Comparison of ENCODE assay signal across 32 mouse cellular contexts in the genomic region with DNA sequence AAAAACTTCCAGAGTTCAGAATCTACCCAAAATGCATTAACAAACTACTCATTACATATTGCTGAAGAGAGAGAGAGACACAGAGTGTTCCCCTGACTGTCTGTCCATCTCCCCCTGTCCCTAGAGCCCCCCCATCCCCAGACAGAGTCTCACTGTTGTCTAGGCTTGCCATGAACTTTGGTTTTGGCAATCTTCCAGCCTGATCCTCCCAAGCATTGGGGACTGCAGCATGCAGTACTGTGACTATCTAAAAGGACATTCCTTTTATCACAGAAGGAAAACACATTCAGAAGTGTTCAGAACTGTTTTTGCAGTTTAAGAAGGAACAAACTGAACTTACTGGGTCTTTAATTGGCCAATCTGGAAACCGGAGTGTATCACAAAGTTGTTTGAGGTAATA.
DNase-seq lines count a peak whose midpoint lies in the region; ATAC-seq and TF ChIP-seq lines count a peak whose summit lies in the region.
"Had no signal": no experiment of that assay in that cellular context is flagged by ENCODE, and none has a peak within 500 bp of the region (broad histone marks: within the 10 kb centered on the region; RNA-seq: fewer than 3 reads in every experiment).

No protein-coding gene starts in this region.

- no peak overlapping the region for H3K4me3 ChIP-seq in cerebellum, adult 2 months (replicated peaks; ENCODE audit: insufficient read depth, low read depth, low read length)
- no peak overlapping the region for H3K4me3 ChIP-seq in left cerebral cortex, adult 2 months
- no peak overlapping the region for H3K4me3 ChIP-seq in stomach, embryonic 16.5 days (replicated peaks; ENCODE audit: low read length)
- no peak overlapping the region for H3K4me3 ChIP-seq in stomach, postnatal 0 days (ENCODE audit: low read depth, low read length)
- H3K4me3 ChIP-seq: embryonic facial prominence, embryonic 12.5 days; heart, embryonic 10.5 days; heart, embryonic 15.5 days; limb, embryonic 12.5 days; liver, embryonic 15.5 days; lung, embryonic 15.5 days; megakaryocyte, embryonic 14.5 days; myocyte had no signal

- peaks cover 11% of the 10 kb centered on the region for H3K36me3 ChIP-seq in stomach, embryonic 16.5 days (ENCODE audit: control insufficient read depth, insufficient read depth, low read length)
- peaks cover 18% of the 10 kb centered on the region; the same call in 1 of the 2 replicates for H3K36me3 ChIP-seq in stomach, postnatal 0 days (ENCODE audit: control insufficient read depth, insufficient read depth, low read length)

- ATAC-seq in stomach, embryonic 16.5 days (ENCODE audit: insufficient read depth, low FRiP score), result peak; percentile 37; the same call in 1 of the 2 replicates
- no peak for ATAC-seq in stomach, postnatal 0 days (ENCODE audit: low FRiP score, low TSS enrichment)
- ATAC-seq: forebrain, embryonic 14.5 days; inflammation-experienced regulatory T-cells, adult 6 months; midbrain, embryonic 16.5 days; Patski had no signal

- no peak overlapping the region for H3K9ac ChIP-seq in stomach, embryonic 16.5 days (ENCODE audit: low read length)
- H3K9ac ChIP-seq in stomach, postnatal 0 days (ENCODE audit: low read length), result no peak overlapping the region
- H3K9ac ChIP-seq: embryonic facial prominence, embryonic 12.5 days; heart, embryonic 15.5 days; hindbrain, embryonic 14.5 days; limb, embryonic 12.5 days; liver, embryonic 15.5 days; lung, embryonic 15.5 days had no signal

- no peak overlapping the region for H3K4me2 ChIP-seq in stomach, embryonic 16.5 days (ENCODE audit: low read depth, low read length)
- no peak overlapping the region for H3K4me2 ChIP-seq in stomach, postnatal 0 days (replicated peaks; ENCODE audit: low read depth)
- H3K4me2 ChIP-seq: embryonic facial prominence, embryonic 12.5 days; heart, embryonic 15.5 days; hindbrain, embryonic 14.5 days; limb, embryonic 12.5 days; liver, embryonic 15.5 days; lung, embryonic 15.5 days had no signal

- peak; percentile 16 for DNase-seq in cerebellum, postnatal 10 days
- DNase-seq in cerebellum, adult 2 months, result no peak
- DNase-seq in left cerebral cortex, postnatal 4 days, result peak; percentile 8
- DNase-seq in left cerebral cortex, adult 2 months (ENCODE audit: extremely low spot score in 1 of 2, low spot score in 2 of 2), result no peak
- DNase-seq in stomach, postnatal 0 days (ENCODE audit: low spot score), result no peak
- DNase-seq in testis, postnatal 14 days (ENCODE audit: low spot score), result peak; percentile 59
- DNase-seq in thymus, adult 18-20 months, result no peak
- DNase-seq: adrenal gland, postnatal 36 days; cerebellum, adult 9-10 months; embryo, embryonic 11 days; heart, postnatal 4 days; kidney, adult 11 months; kidney, postnatal 14 days; layer of hippocampus, adult 9-11 months; right cerebral cortex, postnatal 25 days; spleen, adult 18-20 months; thymus, postnatal 25 days had no signal

- H3K9me3 ChIP-seq in stomach, embryonic 16.5 days (replicated peaks; ENCODE audit: control insufficient read depth, low read length), result no peaks in the 10 kb centered on the region
- H3K9me3 ChIP-seq in stomach, postnatal 0 days (ENCODE audit: control insufficient read depth, low read length), result no peaks in the 10 kb centered on the region
- H3K9me3 ChIP-seq: embryonic facial prominence, embryonic 12.5 days; G1E; heart, embryonic 10.5 days; heart, embryonic 15.5 days; limb, embryonic 12.5 days; liver, embryonic 15.5 days; lung, embryonic 15.5 days; megakaryocyte, embryonic 14.5 days had no signal

- H3K4me1 ChIP-seq in cerebellum, adult 2 months (ENCODE audit: control insufficient read depth, insufficient read depth, low read length), result no peaks in the 10 kb centered on the region
- H3K4me1 ChIP-seq in stomach, embryonic 16.5 days (ENCODE audit: control insufficient read depth, insufficient read depth, low read length), result no peaks in the 10 kb centered on the region
- no peaks in the 10 kb centered on the region for H3K4me1 ChIP-seq in stomach, postnatal 0 days (replicated peaks; ENCODE audit: control insufficient read depth, insufficient read depth)
- H3K4me1 ChIP-seq: embryonic facial prominence, embryonic 12.5 days; heart, embryonic 10.5 days; limb, embryonic 12.5 days; liver, embryonic 15.5 days; lung, embryonic 15.5 days; megakaryocyte, embryonic 14.5 days had no signal

- TF ChIP-seq CTCF in cerebellum, adult 2 months (IDR thresholded peaks at IDR 0.05; ENCODE audit: borderline replicate concordance, insufficient read depth, low read depth, low read length), result no peak
- no peak for TF ChIP-seq CTCF in left cerebral cortex, adult 2 months (IDR thresholded peaks at IDR 0.05)
- TF ChIP-seq CTCF in stomach, postnatal 0 days (IDR thresholded peaks at IDR 0.05; ENCODE audit: low read depth), result no peak

- no peak overlapping the region for H3K27ac ChIP-seq in cerebellum, adult 2 months (ENCODE audit: insufficient read depth, low read length)
- no peak overlapping the region for H3K27ac ChIP-seq in left cerebral cortex, adult 2 months
- H3K27ac ChIP-seq in stomach, embryonic 16.5 days (ENCODE audit: low read length), result no peak overlapping the region
- H3K27ac ChIP-seq in stomach, postnatal 0 days (replicated peaks), result no peak overlapping the region
- H3K27ac ChIP-seq: embryonic facial prominence, embryonic 12.5 days; heart, embryonic 10.5 days; heart, embryonic 15.5 days; hindbrain, embryonic 14.5 days; limb, embryonic 12.5 days; liver, embryonic 15.5 days; lung, embryonic 15.5 days had no signal

- no peak for TF ChIP-seq POLR2A in cerebellum, adult 2 months (IDR thresholded peaks at IDR 0.05; ENCODE audit: borderline replicate concordance, insufficient read depth, low read length)

- H3K27me3 ChIP-seq in cerebellum, adult 2 months (ENCODE audit: control insufficient read depth, insufficient read depth, low read length), result no peaks in the 10 kb centered on the region
- no peaks in the 10 kb centered on the region for H3K27me3 ChIP-seq in stomach, embryonic 16.5 days (ENCODE audit: control insufficient read depth, insufficient read depth, low read length)
- no peaks in the 10 kb centered on the region for H3K27me3 ChIP-seq in stomach, postnatal 0 days (ENCODE audit: control insufficient read depth, insufficient read depth, low read length)
- H3K27me3 ChIP-seq: embryonic facial prominence, embryonic 12.5 days; heart, embryonic 15.5 days; limb, embryonic 12.5 days; liver, embryonic 15.5 days; lung, embryonic 15.5 days; megakaryocyte, embryonic 14.5 days; Patski had no signal

- intact Hi-C loops in left cerebral cortex, postnatal 4 days (cut with DNase I), result no loop called here
- intact Hi-C loops in left cerebral cortex, adult 2 months (cut with DNase I), result no loop called here

- WGBS in cerebellum, adult 2 months, result 91% methylated on average over 1 of the region's 1 CpGs
- 90% methylated on average over 1 of the region's 1 CpGs for WGBS in stomach, embryonic 16.5 days
- 87% methylated on average over 1 of the region's 1 CpGs for WGBS in stomach, postnatal 0 days

- TF ChIP-seq EP300 in stomach, postnatal 0 days (optimal IDR thresholded peaks at IDR 0.05), result no peak

Comparison
In these comparisons a context has a peak if more than half of its experiments do, and no peak if none do; other contexts are left out.
1. DNase-seq: peak in cerebellum, postnatal 10 days (2 of 2), left cerebral cortex, postnatal 4 days (single experiment) and testis, postnatal 14 days (single experiment); none in cerebellum, adult 2 months (0 of 2), left cerebral cortex, adult 2 months (0 of 2), stomach, postnatal 0 days (single experiment) and thymus, adult 18-20 months (0 of 2).